Mouse (Mus musculus): ENCODE measurements around the gene 6030498E09Rik.

Gene 6030498E09Rik

GRCm38 (mm10) chrX:38772478-38772877 is at the start of gene 6030498E09Rik:
Gene 6030498E09Rik (plus strand): TSS chrX:38772671.
- DNase-seq: no peak

DNA sequence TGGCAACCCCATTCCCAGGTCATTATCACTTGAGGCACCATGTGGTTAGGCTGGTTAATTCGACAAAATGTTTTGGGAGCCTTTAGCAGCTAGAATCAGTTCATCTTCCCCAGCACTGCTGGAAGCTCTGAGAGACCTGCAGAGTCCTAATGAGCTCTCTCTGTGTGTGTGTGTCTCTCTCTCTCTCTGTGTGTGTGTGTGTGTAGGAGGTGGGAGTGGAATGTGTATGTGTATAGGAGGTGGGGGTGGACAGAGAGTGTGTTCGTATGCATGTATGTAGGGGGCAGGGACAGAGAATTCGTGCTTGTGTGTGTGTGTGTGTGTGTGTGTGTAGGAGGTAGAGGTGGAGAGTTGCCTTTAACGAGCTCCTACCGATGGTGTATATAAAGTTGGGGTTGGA is 42.4 kb upstream of the 6030498E09Rik start:
- DNase-seq: no peak

DNA sequence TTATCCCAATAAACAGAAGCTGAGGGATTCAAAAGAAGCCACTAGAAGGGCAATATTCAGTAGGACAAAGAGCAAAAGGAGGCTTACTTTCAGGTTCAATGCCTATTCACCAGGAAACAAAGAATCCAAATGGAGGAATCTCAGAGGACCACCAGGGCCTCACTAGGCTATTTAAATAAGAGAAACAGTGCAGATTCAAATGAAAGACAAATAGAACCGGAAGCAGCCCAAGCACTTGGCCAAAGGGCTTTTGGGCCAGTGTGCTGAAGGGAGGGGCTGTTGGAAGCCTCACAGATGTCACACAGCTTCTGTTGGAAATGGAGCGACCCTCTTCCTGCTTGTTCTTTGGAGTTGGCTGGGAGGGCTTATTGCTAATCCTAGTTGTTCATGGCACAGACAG is 41.8 kb upstream of the 6030498E09Rik start:
- no peak for DNase-seq

DNA sequence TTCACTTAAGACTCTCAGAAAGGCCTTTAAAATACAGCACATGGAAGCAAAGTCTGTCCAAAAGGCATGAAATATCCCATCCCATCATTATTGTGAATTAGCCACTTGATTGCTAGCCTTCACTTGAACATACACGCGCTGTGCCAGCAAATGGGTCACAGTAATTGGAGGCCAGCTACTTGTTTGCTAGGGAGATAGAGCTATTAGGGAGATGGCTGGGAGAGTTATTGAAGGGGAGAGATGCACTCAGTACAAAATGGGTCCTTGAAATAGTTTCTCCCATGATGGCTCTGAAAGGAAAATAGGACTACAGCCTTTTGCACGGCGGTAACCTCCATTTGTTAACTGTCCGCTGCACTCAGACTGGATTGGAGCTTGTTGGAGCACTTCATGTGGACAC is 38.8 kb upstream of the 6030498E09Rik start:
- no peak for DNase-seq

DNA sequence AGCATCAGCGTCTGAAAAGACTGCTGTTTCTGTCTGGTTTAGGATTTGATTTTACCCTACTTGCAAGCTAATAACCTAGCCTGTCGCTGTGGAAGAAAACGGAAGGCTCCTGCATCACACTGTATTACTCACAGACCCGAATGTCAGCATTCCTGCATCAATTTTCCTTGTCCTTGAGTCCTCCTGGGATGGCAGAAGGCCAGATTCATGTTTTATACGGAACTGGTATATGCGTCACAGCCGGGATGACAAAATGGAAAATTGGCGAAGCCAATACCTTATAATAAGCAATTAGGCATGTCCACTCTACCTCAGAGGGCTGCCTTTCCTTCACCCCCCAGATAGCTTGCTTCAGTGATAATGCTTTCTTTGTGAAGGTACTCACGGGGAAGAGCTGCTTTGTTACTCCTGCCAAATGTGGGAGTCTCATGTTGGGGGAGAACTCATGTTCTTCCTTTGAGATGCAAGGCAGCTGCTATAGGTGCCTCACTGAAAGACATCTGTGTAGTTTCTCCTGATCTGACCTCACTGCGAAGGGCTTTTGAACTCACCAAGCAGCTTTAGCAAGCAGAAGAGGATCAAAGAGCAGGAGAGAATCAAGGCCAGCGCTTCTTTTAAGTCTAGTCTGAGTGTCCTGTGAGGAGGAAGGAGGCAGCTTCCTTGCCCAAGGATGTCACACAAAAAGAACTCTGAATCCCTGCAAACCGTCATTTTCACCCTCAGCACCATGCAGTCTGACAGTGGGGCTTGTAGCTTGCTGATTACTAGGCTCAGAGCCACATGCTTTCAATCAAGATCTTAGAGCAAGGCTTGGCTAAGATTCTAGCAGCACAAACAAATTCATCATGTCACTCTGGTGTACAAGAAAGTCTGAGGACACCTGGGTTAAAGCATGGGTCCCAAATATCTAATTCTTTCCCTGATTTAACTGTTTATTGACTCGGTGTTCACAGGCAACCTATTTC is 37.3 kb upstream of the 6030498E09Rik start:
- no peak for DNase-seq

DNA sequence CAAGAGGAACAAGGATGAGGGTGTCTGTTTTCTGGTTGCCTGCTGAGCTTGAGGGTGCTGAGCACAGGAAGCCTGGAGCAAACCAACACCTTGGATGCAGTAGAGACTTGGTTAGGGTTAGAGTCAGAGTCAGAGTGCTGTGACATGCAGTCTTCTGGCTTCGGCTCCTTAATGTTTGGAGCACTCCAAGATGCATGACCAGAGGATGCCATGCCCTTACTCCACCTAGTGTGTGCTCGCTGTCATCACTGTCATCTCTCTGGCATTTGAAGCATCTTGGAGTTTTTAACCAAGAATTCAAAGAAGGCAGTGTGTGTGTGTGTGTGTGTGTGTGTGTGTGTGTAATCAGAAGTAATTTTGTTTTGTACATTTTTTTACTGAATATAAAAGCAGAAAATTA is 1.0 kb upstream of the 6030498E09Rik start:
- DNase-seq: no peak

GRCm38 (mm10) chrX:38771886-38772285 is 585 bp upstream of the 6030498E09Rik start:
- DNase-seq: no peak

DNA sequence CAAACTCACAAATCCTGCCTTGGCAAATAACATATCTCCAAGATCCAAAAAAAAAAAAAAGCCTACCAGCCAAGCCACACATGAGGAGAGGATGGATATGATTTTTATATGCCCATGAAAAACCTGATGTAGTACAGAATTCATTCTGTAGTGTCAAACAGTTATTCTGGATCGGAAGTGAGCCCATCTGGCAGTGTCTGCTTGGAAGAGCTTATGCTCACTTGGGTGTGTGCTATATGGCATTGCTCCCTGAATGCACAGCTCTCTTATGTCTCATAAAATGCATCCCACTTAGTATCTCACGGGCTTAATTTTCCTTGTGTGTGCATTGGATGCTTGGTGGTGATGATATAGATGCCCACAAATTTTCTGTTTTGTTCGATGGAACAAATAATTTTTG is 21.9 kb downstream of the 6030498E09Rik start:
- no peak for DNase-seq

- no peak for DNase-seq
Observed at GRCm38 (mm10) chrX:38813934-38814333, 41.5 kb downstream of the 6030498E09Rik start.

GRCm38 (mm10) chrX:38816841-38817240 is 44.4 kb downstream of the 6030498E09Rik start:
- DNase-seq: no peak

GRCm38 (mm10) chrX:38958571-38958970 is 186.1 kb downstream of the 6030498E09Rik start:
- DNase-seq: no peak

GRCm38 (mm10) chrX:38996265-38996664 is 223.8 kb downstream of the 6030498E09Rik start:
- no peak for DNase-seq

Data from thymus, postnatal 4 days (tissue).